Mouse (Mus musculus) heart, adult 2 months (tissue): ENCODE results near the gene Itprid1.

Source experiments
- CTCF ChIP-seq: fragments of 200-600 bp; IDR thresholded peaks from 2 replicates; pipeline ENCODE4 v1.8.1; 2022; ENCODE audit warnings: antibody characterized with exemption, mild to moderate bottlenecking, moderate library complexity
- EP300 ChIP-seq: fragments of 200-500 bp; IDR thresholded peaks from 2 replicates; pipeline ENCODE4 v1.6.1; 2011; ENCODE audit warnings: low read depth, low read length, control low read depth; ENCODE audit not compliant: insufficient read depth

- TF ChIP-seq CTCF (no peak), EP300 (no peak)
Observed at GRCm38 (mm10) chr6:55804681-55805000, 32.1 kb upstream of the Itprid1 start.
